Mouse (Mus musculus): ENCODE measurements at regions not wholly inside any gene's neighbourhood (a gene's known extent, or its start where the extent isn't known, plus 50 kb on each side); places are given as distances from the start of the nearest gene placed in this dataset.

DNA sequence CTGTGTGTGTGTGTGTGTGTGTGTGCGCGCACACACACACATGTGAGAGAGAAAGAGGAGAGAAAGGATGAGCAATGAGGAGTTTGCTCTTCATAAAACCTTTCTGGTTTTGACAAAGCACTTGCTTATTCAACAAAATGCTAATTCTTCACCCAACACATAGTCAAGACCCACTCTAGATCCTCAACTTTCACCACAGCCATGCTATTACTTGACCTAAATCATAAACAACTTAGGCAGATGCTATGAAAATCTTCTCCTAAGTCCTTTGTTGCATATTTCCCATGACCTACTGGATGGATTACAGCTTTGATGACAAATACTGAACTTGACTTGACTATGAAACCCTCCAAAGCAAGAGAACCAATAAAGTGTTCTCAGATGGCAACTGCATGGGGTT lies 196.3 kb upstream of the Ank start:
- no peak for DNase-seq (ENCODE audit: low spot score)

DNA sequence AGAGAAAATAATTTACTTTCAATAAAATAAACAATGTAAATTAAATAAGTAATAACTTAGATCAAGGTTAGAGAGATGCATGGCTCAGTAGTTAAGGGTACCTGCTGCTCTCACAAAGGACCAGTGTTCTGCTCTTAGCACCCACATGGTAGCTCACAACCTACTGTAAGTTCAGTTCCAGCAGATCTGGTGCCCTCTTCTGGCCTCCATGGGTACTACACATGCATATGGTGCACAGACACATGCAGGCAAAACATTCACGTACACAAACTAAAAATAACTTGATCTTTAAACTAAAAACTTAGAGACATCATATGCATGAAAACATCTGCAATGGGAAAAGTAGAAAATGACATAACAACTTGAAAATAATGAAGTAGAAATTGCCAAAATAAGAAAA lies 184.2 kb upstream of the Ank start:
- DNase-seq (ENCODE audit: low spot score) = no peak

DNA sequence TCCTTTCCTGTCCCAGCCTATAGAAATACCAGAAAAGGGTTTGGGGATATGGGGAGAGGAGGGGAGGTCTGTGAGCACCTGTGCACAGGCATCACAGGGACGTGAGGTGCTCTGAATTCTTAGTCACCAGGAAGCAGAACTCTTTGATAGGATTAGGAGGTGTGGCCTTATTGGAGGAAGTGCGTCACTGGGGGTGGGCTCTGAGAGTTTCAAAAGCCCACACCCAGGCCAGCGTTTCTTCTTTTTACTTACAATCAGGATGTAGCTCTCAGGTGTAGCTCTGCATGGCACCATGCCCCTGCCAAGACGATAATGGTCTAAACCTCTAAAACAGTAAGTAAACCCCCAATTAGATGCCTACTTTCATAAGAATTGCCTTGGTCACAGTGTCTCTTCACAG lies 162.6 kb upstream of the Ank start:
- no peak for DNase-seq (ENCODE audit: low spot score)

DNA sequence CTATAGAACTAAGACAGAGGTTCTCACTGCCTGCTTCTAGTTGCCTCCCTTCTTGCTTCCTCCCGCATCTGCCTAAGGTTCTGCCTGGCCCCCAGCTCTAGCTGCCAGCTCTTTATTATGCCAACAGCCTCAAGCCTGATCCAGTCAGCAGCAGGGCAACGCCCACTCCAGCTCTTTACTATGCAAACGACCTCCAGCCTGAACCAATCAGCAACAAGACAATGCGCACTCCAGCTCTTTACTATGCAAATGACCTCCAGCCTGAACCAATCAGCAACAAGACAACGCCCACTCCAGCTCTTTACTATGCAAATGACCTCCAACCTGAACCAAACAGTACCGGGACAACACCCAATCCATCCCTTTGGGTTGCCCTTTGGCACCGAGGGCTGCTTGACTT lies 162.2 kb upstream of the Ank start:
- no peak for DNase-seq (ENCODE audit: low spot score)

DNA sequence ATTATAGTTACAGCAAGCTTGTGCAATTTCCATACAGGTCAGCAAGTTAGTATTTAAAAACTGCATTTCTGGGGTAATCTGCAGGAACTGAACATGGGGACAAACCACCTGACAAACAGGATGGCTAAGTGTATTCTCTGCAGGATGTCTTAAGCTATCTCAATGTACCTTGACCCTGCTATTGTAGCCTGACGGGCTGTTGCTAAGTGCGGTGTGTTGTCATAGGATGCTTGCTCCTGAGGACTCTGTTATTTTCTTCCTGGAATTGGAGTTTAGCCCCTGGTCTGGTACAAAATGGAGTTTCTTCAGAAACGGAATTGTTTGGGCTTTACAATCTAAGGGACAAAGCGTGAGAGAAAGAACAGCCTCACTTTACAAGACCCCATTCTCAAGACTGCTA lies 161.4 kb upstream of the Ank start:
- DNase-seq (ENCODE audit: low spot score) = no peak

DNA sequence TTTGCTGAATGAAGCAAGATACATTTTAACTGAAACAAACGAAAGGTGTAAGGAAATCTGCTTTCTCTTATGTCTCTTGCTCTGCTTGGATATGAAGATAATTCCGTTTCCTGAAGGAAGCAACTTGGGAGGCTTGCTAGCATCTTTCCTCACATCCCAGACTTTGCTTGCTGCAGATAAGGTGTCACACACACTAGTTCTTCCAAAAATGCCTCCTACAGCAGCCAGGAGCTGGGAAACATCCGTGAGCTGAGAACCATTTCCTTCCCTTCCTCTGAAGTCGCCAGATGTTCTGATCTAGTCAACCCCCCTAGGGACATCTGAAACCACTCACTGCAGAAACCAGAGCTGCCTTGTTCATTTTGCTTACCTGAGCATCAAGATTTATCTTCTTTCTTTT lies 157.8 kb upstream of the Ank start:
- no peak for DNase-seq (ENCODE audit: low spot score)

- DNase-seq (ENCODE audit: low spot score) = no peak
These were observed 150.3 kb upstream of the Ank start for GRCm38 (mm10) chr15:27315964-27316745.

DNA sequence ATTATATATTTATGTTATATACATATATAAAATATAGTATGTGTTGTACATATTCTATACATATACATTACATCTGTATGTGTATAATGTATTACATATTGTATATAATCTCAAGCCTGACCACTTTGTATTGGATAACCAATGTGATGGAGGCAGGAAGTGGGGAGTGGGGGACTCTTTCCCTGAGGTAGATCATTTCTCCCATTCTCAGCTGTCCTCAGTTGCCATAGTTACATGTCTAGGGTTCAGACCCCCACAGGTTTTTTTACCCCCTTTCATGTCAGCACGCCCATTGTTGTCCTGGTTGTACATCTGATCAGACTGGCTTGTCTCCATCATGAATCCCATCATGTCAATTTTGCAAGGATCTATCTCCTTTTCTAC lies 149.7 kb upstream of the Ank start:
- no peak for DNase-seq (ENCODE audit: low spot score)

GRCm38 (mm10) chr15:27321915-27322665 lies 144.4 kb upstream of the Ank start:
- no peak for DNase-seq (ENCODE audit: low spot score)

- DNase-seq (ENCODE audit: low spot score) = peak; percentile 26
These were observed 140.5 kb upstream of the Ank start for GRCm38 (mm10) chr15:27325847-27326548.

DNA sequence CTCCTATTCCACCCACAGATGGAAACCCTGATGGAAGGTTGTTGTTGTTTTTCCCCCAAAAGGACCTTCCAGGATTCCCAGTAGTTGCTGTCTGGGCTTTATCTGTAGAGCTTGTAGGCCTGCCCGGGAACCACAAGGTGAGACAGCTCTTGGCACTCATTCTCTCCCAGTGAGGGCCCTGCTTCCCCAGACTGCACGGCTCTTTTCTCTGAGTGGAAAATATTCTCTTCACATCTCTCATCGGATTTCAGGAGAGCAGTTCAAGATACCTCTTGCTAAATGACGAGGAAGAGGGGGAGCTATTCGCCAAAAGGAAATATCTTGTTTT lies 140.0 kb upstream of the Ank start:
- DNase-seq (ENCODE audit: low spot score) = no peak

DNA sequence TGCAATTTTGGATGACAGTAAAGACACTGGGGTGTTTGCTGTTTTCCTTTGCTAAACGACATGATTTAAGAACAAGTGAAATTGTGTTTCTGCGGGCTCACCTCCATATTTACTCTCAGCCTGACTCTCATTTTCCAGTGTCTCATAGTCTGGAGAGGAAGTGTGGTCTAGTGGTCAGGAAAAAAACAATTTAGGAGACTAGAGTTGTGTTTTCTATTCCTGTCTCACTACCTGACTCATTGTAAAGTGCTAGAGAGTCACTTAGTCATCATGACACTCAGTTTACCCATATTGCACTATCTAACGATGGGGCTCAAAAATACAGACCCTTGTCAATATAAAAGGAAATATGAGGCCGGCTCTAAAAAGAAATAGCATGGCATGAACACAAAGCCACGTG lies 138.7 kb upstream of the Ank start:
- no peak for DNase-seq (ENCODE audit: low spot score)

DNA sequence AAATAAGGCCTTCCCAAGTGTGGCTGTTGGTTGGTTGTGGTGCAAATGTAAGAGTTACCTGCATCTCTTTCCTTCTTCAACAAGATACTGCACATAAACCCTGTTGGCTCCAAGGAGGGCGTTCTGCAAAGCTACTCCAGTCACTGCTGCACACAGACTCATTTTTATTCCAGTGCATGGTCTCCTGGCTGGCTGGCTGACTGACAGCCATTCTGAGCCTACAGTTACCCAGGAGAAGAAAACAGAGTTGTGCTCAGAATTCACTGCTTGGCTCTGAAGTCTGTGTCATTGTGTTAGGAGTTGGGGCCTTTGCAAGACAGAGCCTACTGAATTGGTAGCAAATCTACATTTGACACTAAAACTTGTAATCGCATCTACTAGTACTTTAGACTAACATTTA lies 138.0 kb upstream of the Ank start:
- no peak for DNase-seq (ENCODE audit: low spot score)

GRCm38 (mm10) chr15:27340070-27340469 lies 126.4 kb upstream of the Ank start:
- no peak for DNase-seq (ENCODE audit: low spot score)

DNA sequence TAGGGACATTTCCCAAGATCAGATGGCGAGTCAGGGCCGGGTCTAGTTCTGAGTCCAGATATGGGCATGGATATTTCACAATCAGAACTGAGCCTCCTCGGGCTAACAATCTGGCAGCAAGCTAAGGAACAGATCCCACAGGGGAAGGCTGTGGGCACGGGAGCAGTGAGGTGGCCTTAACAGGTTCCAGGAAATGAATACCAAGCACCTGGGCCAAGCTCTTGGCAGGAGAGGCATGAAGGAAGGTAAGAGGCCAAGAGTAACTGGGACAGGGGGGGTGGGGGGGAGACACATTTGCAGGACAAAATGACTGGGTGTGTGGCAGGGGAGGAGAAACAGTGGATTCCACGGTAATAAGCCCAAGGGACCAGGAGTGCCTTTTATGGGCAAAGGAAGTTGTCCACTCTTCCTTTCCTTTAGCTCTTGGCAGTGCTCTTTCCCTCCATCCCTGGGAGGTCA lies 124.9 kb upstream of the Ank start:
- no peak for DNase-seq (ENCODE audit: low spot score)

- no peak for DNase-seq (ENCODE audit: low spot score)
These were observed 108.0 kb upstream of the Ank start for GRCm38 (mm10) chr15:27358441-27358840.

- no peak for DNase-seq (ENCODE audit: low spot score)
These were observed 107.2 kb upstream of the Ank start for GRCm38 (mm10) chr15:27359271-27359670.

DNA sequence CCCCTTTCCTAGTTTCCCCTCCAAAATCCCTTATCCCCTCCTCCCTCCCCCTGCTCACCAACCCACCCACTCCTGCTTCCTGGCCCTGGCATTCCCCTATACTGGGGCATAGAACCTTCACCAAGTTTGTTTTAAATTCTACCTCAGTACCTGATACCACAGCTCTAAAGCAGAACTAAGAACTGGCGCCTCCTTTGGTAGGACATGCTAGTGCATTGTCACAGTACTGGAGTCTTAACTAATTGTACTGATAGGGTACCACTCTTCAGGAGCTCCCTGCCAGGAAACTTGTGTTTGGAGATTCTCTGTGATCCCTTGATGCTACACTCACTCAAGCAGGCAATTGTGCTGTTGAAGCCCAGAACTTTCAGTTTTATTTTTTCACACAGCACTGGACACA lies 92.0 kb upstream of the Ank start:
- DNase-seq (ENCODE audit: low spot score) = no peak

DNA sequence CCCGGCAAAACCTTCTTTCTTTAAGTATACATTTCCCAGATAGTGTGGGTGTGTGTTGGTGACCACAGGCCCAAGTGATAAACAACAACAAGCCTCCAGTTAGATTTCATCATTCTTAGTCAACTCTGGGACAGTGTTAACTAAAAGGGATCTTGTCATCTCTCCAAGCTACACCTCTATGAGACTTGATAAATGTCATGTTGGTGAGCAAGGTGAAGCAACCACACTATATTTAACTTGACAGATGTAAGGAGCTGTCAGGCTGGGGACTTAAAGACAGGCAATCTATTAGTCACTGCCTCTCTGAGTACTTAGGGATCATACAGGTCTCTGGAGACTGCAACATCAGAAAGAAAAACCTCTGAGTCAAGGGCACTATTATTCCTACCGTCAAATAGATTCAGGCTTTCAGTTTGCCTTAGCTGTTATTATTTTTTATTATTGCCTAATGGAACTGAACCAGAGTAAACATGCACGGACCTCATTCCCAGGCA lies 87.8 kb upstream of the Ank start:
- DNase-seq (ENCODE audit: low spot score) = no peak

DNA sequence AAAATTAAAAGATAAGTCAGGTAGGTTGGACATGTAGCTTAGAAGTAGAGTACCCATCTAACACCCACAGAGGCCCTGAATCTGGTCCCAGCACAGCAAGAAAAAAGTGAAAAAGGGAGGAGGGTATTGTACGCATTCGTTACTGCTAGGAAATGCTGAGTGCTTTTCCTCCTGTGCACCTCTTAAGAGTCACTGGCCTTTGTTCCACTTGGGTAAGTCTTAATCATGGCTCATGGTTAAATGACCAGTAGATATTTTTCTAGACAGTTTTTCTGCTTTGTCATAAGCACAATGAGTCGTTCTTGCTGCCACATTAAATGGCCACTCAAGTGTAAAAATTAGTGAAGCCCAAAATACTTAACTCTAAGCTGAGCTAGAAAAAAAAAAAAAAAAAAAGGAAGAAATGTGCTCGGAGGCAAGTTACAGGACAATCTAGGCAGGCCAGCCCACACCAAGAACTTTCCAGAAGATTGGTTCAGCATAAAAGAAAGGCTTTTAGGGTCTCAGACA lies 86.0 kb upstream of the Ank start:
- no peak for DNase-seq (ENCODE audit: low spot score)

GRCm38 (mm10) chr15:27381565-27381964 lies 84.9 kb upstream of the Ank start:
- DNase-seq (ENCODE audit: low spot score) = no peak

GRCm38 (mm10) chr15:27390567-27390966 lies 75.9 kb upstream of the Ank start:
- no peak for DNase-seq (ENCODE audit: low spot score)

DNA sequence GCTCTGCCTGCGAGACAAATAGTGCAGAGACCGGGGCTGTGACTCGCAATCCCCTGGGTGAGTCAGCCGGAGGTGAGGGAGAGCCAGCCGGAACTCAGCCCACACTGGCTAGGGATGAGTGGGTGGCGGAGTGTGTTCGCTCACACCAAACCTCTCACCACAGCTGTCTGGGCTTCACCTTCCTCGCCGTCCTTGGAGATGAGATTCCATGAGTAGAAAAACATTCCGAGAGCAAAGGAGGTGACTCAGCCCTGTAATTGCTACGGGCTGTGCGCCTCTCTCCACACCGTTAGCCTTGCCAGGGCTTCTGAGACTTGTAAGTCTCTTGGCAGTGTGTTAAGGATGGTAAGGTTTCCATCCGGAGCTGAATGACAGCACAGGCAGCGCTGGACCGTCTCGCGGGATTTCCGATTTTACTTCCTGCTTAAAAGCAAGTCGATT lies 60.7 kb upstream of the Ank start:
- DNase-seq (ENCODE audit: low spot score) = no peak
